Mouse (Mus musculus): Measurements from ENCODE around the gene Ube2o. TPM values are rescaled to one million over a fixed set of nuclear protein-coding genes. Genes with fewer than 3 reads are reported as not detected.
"Not testable (repeated sequence)": the region's sequence is repeated elsewhere in the genome, so short reads cannot be mapped to it uniquely, and the experiment has no call there.

The Ube2o gene
- polyA plus RNA-seq, 1 experiment from 2014 or later: 9.7 TPM

DNA sequence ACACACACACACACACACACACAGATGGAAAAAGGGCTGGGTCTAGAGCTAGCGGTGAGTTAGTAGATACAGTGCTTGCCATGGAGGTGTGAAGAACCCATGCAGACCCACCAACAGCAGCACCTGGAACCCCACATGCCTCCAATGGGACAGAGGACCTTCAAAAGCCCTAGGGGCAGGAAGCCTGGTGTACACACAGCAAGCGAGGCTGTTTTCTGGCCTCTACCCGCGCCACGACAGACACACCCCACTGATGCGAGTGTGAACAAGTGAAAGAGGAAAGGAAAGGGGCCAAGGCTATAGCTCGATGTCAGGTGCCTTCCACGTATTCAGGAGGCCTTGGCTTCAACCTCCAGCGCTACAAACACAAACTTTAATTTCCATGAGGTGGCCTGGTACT, 30.6 kb upstream of the Ube2o start:
- ATAC-seq (ENCODE audit: insufficient number of reproducible peaks, insufficient read depth, low FRiP score, low TSS enrichment, low read depth): no peak
- Histone ChIP-seq H3K27ac (no peak overlapping the region), H3K9me3 (no peaks in the 10 kb centered on the region), H3K4me3 (no peak overlapping the region), H3K27me3 (no peaks in the 10 kb centered on the region), H3K4me2 (no peak overlapping the region), H3K36me3 (0 out of 2 replicates have a peak, but pooled peaks cover 1% of the 10 kb centered on the region), H3K9ac (no peak overlapping the region), H3K4me1 (peaks cover 8% of the 10 kb centered on the region; the same call in 1 of the 2 replicates)
- 86% methylated on average over 9 of the region's 9 CpGs for WGBS

DNA sequence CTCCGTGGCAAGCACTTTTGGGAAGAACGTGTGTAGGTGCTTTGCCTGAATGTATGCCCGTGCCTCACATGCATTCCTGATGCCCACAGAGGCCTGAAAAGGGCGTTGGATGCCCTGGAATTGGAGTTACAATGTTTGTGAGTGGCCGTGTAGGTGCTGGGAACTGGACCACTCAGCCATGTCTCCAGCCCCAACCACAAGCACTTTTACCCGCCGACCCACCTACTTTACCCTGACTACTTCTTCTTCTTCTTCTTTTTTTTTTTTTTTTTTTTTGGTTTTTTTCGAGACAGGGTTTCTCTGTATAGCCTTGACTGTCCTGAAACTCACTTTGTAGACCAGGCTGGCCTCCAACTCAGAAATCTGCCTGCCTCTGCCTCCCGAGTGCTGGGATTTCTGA, 29.9 kb upstream of the Ube2o start:
- H3K36me3 ChIP-seq; H3K9me3 ChIP-seq; H3K4me2 ChIP-seq; H3K27ac ChIP-seq; H3K4me3 ChIP-seq; H3K27me3 ChIP-seq; H3K9ac ChIP-seq; ATAC-seq (ENCODE audit: insufficient number of reproducible peaks, insufficient read depth, low FRiP score, low TSS enrichment, low read depth); H3K4me1 ChIP-seq: not testable (repeated sequence)
- 87% methylated on average over 9 of the region's 9 CpGs for WGBS

DNA sequence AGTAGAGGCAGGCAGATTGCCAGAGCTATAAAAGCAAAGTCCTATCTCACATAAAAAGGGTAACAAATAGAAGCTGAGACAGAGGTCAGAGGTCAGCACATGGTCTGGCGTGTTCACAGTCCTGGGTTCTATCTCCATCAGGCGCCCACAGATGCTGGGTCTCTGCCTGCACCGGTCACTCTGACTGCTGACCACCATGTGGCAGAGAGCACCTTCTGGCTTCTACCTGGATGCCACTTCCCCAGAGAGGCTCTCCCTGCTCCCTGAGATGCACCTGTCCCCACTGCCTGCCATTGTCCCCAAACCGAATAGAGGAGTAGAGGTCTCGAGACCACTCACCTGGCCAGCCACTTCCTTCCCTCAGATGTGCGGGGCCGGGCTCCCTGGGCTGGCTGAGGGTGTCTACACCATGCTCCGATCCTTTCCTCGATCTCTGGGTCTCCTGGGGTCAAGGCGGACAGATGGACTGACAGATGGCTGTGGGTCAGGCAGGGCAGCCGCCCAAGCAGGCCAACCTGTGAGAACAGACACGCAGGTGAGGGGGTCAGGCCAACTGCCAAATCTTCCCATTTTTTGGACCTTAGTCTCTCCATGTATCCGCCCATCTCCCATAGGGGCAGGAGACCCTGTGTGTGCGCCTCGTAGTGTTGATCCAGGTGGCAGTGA, 28.9 kb upstream of the Ube2o start:
- peaks cover 6% of the 10 kb centered on the region for H3K36me3 ChIP-seq
- H3K4me3 ChIP-seq: no peak overlapping the region
- H3K9me3 ChIP-seq: no peaks in the 10 kb centered on the region
- no peaks in the 10 kb centered on the region for H3K4me1 ChIP-seq
- WGBS: 86% methylated on average over 15 of the region's 15 CpGs
- no peak overlapping the region for H3K9ac ChIP-seq
- no peaks in the 10 kb centered on the region for H3K27me3 ChIP-seq
- H3K27ac ChIP-seq: no peak overlapping the region
- H3K4me2 ChIP-seq: no peak overlapping the region
- no peak for ATAC-seq (ENCODE audit: insufficient number of reproducible peaks, insufficient read depth, low FRiP score, low TSS enrichment, low read depth)

DNA sequence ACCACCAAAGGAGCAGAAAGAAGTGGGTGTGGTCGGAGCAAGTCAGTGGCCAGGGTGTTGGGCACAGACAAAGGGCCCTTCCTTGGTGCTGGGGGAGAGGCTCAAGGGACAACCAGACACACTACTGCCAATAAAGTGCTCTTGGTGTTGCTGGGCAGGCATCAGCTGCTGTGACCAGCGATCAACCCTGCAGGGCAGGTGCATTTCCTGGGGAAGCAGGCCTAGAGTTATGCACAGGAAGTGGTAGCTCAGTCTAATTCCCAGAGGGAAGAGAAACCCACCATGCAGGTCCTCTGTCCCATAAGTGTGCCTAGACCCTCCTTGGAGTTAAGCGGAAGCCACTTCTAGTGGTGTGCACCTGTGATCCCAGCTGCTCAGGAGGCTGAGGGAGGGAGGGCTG, 26.5 kb upstream of the Ube2o start:
- H3K4me2 ChIP-seq: no peak overlapping the region
- peaks cover 24% of the 10 kb centered on the region for H3K36me3 ChIP-seq
- no peaks in the 10 kb centered on the region for H3K4me1 ChIP-seq
- H3K9ac ChIP-seq: no peak overlapping the region
- no peak overlapping the region for H3K4me3 ChIP-seq
- H3K9me3 ChIP-seq: no peaks in the 10 kb centered on the region
- H3K27ac ChIP-seq: no peak overlapping the region
- H3K27me3 ChIP-seq: no peaks in the 10 kb centered on the region
- ATAC-seq (ENCODE audit: insufficient number of reproducible peaks, insufficient read depth, low FRiP score, low TSS enrichment, low read depth): no peak
- 83% methylated on average over 3 of the region's 3 CpGs for WGBS

DNA sequence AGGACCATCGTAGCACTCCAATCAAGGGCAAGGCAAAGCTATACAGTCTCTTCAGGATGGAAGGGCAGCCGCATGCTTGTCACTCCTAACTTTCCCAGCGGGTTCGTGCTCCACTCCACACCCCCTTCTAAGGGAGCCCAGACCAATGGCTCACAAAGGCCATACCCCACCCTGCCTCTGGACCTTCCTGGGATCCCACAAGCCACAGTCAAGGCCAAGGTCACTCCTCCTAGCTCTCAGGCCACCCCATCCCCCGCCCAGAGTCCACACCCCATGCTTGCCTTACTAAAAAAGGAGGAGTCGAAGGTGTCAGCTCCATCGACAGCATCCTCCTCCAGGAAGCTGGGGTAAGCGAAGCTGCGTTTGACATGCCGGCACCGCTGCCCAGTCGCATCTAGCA, 22.9 kb upstream of the Ube2o start:
- Histone ChIP-seq H3K4me2 (no peak overlapping the region), H3K9ac (no peak overlapping the region), H3K27me3 (no peaks in the 10 kb centered on the region), H3K4me1 (no peaks in the 10 kb centered on the region), H3K9me3 (no peaks in the 10 kb centered on the region), H3K36me3 (peaks cover 36% of the 10 kb centered on the region), H3K4me3 (no peak overlapping the region), H3K27ac (no peak overlapping the region)
- WGBS: 86% methylated on average over 12 of the region's 12 CpGs
- ATAC-seq (ENCODE audit: insufficient number of reproducible peaks, insufficient read depth, low FRiP score, low TSS enrichment, low read depth): no peak

DNA sequence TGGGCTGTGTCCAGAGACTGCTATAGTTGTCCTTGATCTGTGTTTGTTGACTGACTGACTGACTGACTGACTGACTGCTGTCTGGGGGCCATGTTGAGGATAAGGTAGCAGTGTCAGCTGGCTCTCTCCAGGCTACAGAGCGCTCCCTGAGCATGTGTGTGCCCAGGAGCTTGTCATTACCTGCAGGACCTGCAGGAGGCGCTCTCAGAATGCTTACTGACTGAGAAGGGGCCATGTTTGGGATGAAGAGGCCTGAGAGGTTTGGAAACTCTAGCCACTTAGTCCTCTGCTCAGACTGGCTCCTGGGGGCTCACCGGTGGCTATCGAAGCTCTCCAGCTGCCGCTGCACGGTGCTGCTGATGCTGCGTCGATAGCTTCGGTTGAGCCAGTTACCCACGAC, 22.1 kb upstream of the Ube2o start:
- Histone ChIP-seq H3K4me2 (no peak overlapping the region), H3K4me1 (no peaks in the 10 kb centered on the region), H3K27me3 (no peaks in the 10 kb centered on the region), H3K36me3 (peaks cover 36% of the 10 kb centered on the region), H3K9me3 (no peaks in the 10 kb centered on the region), H3K4me3 (no peak overlapping the region), H3K9ac (no peak overlapping the region), H3K27ac (no peak overlapping the region)
- 87% methylated on average over 10 of the region's 10 CpGs for WGBS
- no peak for ATAC-seq (ENCODE audit: insufficient number of reproducible peaks, insufficient read depth, low FRiP score, low TSS enrichment, low read depth)

DNA sequence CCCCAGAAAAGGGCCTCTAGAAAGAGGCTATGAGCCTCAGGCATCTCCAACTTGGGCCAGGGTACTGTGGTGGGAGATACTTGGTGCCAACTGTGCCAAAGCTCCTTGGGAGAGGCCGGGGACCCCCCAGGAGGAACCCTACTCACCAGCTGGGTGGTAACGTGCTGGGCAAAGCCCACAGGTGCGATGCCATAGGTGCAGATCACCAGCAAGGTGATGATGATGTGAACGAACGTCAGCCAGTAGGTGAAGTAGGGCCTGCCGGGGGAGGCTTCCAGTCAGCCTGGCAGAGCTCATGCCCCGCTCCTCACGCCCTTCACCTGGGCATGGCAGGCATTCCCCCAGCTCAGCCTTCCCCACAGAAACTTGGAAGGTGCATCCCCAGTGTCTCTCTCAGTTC, 20.8 kb upstream of the Ube2o start:
- Histone ChIP-seq H3K9me3 (no peaks in the 10 kb centered on the region), H3K27ac (no peak overlapping the region), H3K4me3 (no peak overlapping the region), H3K36me3 (peaks cover 36% of the 10 kb centered on the region), H3K9ac (no peak overlapping the region), H3K4me1 (no peaks in the 10 kb centered on the region), H3K4me2 (no peak overlapping the region), H3K27me3 (no peaks in the 10 kb centered on the region)
- WGBS: 88% methylated on average over 8 of the region's 8 CpGs
- ATAC-seq (ENCODE audit: insufficient number of reproducible peaks, insufficient read depth, low FRiP score, low TSS enrichment, low read depth): no peak

DNA sequence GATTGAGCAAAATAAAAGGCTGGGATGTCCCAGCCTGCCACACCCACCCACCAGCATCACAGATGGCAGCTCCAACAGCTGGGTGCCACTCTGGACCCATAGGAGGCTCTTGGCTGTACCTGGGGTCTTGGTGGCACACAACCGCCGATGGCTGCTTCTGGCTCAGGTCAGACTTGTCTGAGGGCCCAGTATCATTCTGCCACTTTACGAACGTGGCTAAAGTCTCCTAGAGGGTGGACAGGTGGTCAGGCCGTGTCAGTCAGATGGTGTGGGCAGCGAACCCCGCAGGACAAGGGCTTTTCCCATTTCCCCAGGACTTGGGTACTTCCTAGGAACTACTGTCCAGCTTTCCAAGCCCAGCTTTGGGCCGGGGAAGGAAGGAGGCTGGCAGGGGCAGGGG, 19.9 kb upstream of the Ube2o start:
- Histone ChIP-seq H3K4me2 (no peak overlapping the region), H3K4me1 (no peaks in the 10 kb centered on the region), H3K27ac (no peak overlapping the region), H3K36me3 (peaks cover 33% of the 10 kb centered on the region), H3K9ac (no peak overlapping the region), H3K27me3 (no peaks in the 10 kb centered on the region), H3K9me3 (no peaks in the 10 kb centered on the region), H3K4me3 (no peak overlapping the region)
- ATAC-seq (ENCODE audit: insufficient number of reproducible peaks, insufficient read depth, low FRiP score, low TSS enrichment, low read depth): no peak
- 87% methylated on average over 8 of the region's 8 CpGs for WGBS

DNA sequence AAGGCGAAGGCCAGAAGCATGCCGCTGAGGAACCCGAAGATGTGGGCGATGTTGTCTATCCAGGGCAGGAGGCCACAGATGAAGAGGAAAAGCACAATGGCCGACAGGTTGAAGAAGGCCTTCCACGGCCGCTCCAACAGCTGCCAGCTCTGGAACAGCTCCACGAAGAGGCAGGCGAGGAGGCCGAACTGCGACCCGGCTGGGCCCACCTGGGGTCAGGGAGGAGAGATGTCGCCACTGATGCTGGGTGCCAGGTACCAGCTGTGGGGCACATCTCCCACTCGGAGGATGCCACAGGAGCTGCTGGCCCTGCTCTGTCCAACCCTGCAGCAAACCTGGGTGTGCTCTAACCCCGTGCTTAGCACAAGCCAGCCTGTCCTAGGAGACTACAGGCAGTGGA, 18.0 kb upstream of the Ube2o start:
- H3K27me3 ChIP-seq: no peaks in the 10 kb centered on the region
- H3K9me3 ChIP-seq: no peaks in the 10 kb centered on the region
- H3K9ac ChIP-seq: no peak overlapping the region
- peaks cover 23% of the 10 kb centered on the region for H3K36me3 ChIP-seq
- H3K4me3 ChIP-seq: no peak overlapping the region
- H3K4me2 ChIP-seq: no peak overlapping the region
- WGBS: 89% methylated on average over 15 of the region's 15 CpGs
- no peak for ATAC-seq (ENCODE audit: insufficient number of reproducible peaks, insufficient read depth, low FRiP score, low TSS enrichment, low read depth)
- H3K27ac ChIP-seq: no peak overlapping the region
- no peaks in the 10 kb centered on the region for H3K4me1 ChIP-seq

DNA sequence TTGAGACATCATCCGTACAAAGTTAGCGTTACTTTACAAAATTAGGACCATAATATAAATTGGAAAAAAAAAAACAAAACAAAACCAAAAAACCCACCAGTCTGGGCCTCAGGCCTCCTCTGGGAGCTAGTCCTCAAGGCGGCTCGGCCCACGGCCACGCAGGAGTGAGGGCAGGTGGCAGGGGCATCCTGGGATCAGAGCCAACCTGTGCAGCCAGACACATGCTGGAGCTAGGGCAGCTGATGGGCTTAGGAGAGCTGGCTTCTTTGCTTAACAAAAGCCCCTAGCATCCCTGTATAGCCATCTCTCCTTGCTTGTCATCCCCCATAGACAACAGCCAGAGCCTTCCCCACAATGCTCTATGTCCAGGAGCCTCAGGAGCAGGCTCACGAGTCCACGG, 16.9 kb upstream of the Ube2o start:
- Histone ChIP-seq H3K4me2 (no peak overlapping the region), H3K36me3 (peaks cover 15% of the 10 kb centered on the region), H3K27ac (no peak overlapping the region), H3K4me1 (no peaks in the 10 kb centered on the region), H3K27me3 (no peaks in the 10 kb centered on the region), H3K4me3 (no peak overlapping the region), H3K9ac (no peak overlapping the region), H3K9me3 (no peaks in the 10 kb centered on the region)
- ATAC-seq (ENCODE audit: insufficient number of reproducible peaks, insufficient read depth, low FRiP score, low TSS enrichment, low read depth): no peak
- WGBS: 88% methylated on average over 8 of the region's 8 CpGs

DNA sequence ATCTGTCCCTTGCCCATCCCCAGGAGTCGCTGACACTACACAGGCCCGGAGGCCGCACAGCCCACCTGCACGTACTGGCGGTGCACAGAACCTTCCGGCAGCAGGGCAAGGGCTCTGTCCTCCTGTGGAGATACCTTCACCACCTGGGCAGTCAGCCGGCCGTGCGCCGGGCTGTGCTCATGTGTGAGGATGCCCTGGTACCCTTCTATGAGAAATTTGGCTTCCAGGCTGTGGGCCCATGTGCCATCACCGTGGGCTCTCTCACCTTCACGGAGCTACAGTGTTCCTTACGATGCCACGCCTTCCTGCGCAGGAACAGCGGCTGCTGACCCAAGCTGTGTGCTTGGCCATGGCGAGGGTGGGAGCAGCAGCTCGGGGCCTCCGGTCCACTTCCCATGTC, 15.5 kb upstream of the Ube2o start:
- WGBS: 86% methylated on average over 19 of the region's 19 CpGs
- Histone ChIP-seq H3K4me3 (no peak overlapping the region), H3K27ac (no peak overlapping the region)

DNA sequence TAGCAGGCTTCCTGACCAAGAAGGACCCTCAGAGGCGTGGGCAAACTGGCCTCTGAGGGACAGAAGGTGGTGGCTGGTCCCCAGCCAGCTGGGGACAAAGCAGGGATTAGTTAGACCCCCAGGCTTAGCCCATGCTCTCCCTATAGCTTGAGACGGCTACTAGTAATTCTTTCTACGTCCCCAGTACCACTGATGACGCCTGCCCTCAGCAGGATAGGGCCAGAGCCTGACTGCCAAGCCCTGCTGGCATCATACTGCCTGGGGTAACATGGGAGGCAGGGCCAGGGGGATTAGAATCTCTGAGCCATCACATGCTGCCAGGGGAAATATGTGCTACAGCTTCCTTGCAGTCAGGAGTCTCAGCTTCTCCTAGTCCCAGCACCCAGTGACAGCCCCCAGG, 12.1 kb upstream of the Ube2o start:
- Histone ChIP-seq H3K9ac (no peak overlapping the region), H3K4me1 (peaks cover 11% of the 10 kb centered on the region), H3K27ac (no peak overlapping the region), H3K9me3 (no peaks in the 10 kb centered on the region), H3K27me3 (no peaks in the 10 kb centered on the region), H3K36me3 (no peaks in the 10 kb centered on the region), H3K4me3 (no peak overlapping the region), H3K4me2 (no peak overlapping the region)
- WGBS: 75% methylated on average over 4 of the region's 4 CpGs
- no peak for ATAC-seq (ENCODE audit: insufficient number of reproducible peaks, insufficient read depth, low FRiP score, low TSS enrichment, low read depth)

More for the DNA sequence above, 15.5 kb upstream of the Ube2o start:
- Histone ChIP-seq H3K4me1 (peaks cover 5% of the 10 kb centered on the region), H3K36me3 (peaks cover 12% of the 10 kb centered on the region), H3K4me2 (no peak overlapping the region), H3K9me3 (no peaks in the 10 kb centered on the region), H3K9ac (no peak overlapping the region), H3K27me3 (no peaks in the 10 kb centered on the region)
- no peak for ATAC-seq (ENCODE audit: insufficient number of reproducible peaks, insufficient read depth, low FRiP score, low TSS enrichment, low read depth)

Measured in embryonic facial prominence, embryonic 13.5 days (tissue).